Mouse (Mus musculus) gonadal fat pad, adult 2 months (tissue): ENCODE measurements around the gene Ralgps1. TPM values are rescaled to one million over a fixed set of nuclear protein-coding genes. Genes with fewer than 3 reads are reported as not detected.

Experiments
- DNase-seq: peaks from one replicate; pipeline ENCODE4 v3.0.0-alpha.2; 2012; ENCODE audit warnings: low read depth
- polyA plus RNA-seq: library from polyadenylated mRNA; depleted of rRNA; stranded (reverse); fragments of >200 nt; gene quantifications from 2 replicates; pipeline ENCODE4 v1.2.3, GENCODE M21; 2012

The Ralgps1 gene
- polyA plus RNA-seq, 1 experiment, result 10.6 TPM

DNA sequence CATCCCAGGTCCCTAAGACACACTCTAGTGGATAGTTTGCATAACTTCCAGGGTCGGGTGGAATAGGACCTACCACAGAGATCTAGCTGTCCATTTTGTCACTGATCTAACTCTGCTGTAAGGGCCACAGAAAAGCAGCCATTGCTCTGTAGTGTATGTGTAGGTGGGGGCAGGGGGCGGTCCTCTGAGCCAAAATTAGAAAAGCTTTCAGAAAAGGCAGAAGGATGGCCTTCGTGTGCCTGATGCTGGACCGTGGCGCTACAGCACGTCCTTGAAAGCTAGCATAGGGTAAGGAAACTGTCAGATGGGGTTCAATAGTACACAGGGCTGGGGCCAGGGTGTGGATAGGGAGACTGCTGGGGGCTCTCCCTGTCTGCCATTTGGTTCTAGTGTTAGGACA lies 126.4 kb downstream of the Ralgps1 start:
- no peak for DNase-seq

DNA sequence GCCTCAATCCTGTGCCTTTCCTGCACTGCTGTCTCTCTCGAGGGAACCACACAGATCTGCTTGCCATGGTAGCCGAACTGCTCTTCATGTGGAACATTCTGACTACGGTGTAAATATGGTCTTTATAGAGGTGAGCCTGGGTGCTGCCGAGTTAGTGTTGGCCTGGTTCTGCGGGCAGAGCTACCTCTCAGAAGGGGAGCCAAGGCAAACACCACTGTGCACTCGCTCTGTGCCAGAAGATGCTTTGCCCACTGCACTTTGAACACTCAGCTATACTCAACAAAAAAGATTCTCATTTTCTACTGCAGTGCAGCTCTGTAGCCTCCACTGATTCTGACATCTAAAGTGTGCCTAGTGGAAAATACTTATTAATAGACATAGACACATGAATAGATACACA lies 133.7 kb downstream of the Ralgps1 start:
- DNase-seq, result no peak

DNA sequence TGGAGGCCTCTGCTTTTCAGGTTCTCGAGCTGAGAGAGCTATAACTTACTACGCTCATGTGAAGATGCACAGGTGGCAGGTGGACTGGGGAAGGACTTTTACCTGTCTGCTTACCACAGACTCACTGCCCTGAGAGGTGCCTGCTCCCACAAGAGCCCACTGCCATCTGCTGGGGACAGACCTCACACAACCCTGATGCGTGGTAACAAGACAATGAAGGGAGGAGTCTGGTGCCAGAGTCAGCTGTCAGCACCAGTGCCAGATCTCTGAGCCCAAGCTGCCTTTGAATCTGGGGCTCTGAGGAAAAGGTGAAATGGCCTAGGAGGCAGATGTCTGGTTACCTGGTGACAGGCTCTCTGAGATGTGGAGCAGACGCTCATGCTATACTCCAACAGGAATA lies 136.4 kb downstream of the Ralgps1 start:
- DNase-seq, result no peak

DNA sequence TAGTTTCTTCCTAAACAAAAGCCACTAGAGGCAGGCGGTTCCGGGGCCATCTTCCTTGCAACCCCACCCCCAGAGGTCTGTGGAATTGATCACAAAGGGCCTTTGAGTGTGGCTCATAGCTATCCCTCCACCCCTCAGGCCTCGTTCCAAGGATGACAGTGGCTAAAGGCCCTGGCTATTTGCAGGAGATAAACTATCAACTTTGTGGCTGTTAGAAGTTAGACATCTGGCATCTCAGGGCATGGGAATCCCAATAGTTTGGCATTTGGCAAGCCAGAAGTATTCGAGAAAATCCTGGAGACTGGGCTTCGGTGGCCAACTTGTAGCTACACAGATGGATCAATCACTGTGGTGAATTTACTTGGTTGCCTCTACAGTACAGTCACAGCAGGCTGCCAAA lies 137.4 kb downstream of the Ralgps1 start:
- DNase-seq, result no peak

DNA sequence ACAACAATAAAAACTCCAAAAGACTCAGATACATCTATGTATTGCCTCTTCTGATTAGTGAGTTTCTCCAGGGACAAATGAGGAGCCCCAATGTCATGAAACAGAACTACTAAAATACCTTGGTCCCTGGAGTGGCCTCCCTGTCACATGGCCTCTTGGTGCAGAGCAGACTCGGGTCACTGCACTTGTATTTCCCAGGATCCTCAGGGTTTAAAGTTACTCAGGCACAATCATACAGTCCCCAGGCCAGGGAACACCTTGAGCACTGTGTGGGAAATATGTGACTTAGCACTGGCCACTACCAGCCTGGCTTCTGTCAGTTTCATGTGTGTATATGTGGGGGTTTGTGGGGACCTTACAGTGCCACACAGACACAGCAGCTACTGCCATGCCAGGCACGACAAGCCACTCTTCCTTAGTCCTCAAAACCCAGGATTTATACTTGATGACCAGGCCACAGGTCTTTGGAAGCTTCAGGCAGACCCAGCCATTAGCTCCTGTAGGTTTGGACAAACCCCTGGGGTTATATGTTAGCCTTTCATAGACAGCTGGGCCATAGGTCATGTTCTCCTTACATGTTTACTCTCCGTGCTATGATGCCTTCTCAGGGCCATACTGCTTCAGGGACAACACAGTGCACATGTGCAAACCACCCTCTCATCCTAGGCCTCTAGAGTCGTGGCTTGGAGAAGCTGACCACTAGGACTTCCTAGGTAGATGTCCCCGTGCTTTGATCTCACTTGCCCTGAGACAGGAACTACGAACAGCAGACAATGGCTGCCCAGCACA lies 138.3 kb downstream of the Ralgps1 start:
- no peak for DNase-seq

DNA sequence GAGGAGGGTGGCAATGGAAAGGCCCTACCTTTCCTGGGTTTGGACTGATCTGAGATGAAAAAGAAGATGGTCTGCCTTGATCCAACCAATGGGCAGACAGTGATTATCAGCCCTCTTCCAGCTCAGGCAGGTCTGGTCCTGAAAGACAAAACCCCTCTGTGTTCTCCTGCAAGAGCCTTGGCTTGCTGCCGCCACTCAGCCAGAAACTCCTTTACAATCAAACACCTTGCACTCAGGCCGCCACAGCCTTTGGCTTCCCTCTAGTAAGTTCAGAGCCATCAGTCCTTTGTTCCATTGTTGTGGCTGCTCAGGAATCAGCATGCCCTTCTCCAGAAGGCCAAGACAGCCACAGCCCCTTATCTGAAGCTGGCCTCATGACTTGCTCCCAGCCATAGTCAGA lies 139.5 kb downstream of the Ralgps1 start:
- DNase-seq, result no peak

DNA sequence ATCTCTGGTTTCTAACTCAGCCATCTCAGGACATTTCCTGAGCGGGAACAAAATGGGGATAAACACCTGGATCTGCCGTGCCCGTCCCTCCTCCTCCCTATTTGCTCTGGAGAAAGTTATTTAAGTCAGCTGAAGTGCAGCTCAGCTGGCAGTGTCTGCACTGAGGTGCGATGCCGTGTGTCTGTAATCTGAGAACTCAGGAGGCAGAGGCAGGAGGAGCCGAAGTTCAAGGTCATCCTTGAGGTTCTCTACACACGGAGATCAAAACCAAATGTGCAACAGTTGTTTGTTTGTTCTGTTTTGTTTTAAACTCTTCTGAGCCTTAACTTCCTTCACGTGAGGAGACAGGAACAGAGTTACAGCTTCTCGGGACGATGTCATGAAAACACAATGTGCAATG lies 140.6 kb downstream of the Ralgps1 start:
- DNase-seq, result no peak

DNA sequence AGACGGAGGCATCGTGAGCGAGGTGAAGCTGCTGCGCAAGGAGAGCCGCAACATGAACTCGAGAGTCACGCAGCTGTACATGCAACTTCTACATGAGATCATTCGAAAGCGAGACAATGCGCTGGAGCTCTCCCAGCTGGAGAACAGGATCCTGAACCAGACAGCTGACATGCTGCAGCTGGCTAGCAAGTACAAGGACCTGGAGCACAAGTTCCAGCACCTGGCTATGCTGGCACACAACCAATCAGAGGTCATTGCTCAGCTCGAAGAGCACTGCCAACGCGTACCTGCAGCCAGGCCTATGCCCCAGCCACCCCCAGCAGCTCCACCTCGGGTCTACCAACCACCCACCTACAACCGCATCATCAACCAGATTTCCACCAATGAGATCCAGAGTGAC lies 142.7 kb downstream of the Ralgps1 start:
- no peak for DNase-seq

DNA sequence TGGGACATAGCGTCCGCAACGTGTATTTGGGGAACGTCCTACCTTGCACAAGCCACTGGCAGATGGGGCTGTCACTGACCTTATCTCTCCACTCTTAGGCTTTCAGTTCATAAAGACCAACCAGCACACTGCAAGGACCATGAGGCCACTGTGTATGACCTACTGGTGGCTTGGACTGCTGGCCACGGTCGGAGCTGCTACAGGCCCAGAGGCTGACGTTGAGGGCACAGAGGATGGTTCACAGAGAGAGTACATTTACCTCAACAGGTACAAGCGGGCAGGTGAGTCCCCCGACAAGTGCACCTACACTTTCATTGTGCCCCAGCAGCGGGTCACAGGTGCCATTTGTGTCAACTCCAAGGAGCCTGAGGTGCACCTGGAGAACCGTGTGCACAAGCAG lies 143.2 kb downstream of the Ralgps1 start:
- DNase-seq, result no peak

DNA sequence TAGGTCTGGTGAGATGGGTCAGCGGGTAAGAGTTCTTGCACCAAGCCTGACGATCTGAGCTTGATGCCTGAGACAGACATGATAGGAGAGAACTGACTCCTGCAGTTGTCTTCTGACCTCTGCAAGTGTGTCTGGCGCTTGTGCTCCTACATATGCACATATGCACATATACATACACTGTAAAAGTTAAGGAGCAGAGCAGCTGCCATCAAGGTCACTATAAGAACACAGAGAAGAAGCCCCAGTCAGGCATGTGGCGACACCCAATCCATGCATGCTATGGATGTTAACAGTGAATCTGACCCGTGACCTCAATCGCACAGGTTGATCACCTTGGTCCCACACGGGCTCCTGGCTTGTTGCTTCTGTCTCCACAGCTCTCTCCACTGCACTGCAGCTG lies 145.4 kb downstream of the Ralgps1 start:
- no peak for DNase-seq

DNA sequence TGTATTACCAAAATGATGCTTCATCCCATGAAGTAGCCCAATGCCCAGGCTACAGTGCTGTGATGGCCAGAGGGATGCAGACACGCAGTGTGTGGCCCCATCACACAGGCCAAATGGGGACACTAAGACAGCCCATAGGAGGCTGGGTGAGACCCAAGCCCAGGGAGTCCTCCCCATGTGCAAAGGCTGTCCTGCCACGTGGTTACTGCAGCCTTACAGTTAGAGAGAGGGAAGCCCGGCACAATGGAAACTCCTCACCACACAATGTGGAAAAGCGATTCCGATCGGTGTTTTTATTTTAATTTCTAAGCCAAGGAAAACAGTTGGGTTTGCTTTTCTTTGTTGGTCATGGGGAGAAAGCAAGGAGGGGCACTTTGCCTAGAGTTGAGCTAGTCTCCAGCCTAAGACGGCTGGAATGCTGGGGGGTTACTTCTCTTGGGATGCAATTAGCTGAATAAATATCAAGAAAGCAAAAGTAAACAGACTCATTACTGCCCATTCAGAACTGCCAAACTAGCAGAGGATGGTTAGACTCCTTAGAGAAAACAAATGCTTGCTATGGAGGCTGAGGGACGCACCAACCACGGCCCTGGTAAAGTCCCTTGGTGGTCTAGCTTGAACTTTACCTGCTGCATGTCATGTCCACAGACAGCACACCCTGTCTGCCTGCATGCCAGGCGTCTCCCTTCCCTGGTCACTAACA lies 147.5 kb downstream of the Ralgps1 start:
- DNase-seq, result no peak

DNA sequence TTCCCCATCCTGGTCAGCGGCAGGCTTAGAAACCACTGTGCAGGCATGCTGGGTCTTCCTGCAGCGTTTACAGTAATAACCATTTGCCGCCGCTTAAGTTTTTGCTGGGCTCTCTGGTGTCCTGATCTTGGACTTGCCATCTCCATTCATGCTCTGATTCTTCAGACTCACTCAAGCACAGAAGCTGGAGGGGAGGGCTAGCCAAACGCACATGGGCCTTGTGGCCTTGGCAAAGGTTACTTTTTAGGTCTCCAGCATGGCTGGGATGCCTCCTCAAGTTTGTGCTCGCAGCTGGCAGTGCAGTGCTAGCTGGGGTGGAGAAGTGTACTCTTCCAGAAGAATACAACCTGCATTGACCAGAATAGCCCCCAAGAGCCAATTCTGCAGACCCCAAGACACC lies 148.8 kb downstream of the Ralgps1 start:
- DNase-seq, result no peak

DNA sequence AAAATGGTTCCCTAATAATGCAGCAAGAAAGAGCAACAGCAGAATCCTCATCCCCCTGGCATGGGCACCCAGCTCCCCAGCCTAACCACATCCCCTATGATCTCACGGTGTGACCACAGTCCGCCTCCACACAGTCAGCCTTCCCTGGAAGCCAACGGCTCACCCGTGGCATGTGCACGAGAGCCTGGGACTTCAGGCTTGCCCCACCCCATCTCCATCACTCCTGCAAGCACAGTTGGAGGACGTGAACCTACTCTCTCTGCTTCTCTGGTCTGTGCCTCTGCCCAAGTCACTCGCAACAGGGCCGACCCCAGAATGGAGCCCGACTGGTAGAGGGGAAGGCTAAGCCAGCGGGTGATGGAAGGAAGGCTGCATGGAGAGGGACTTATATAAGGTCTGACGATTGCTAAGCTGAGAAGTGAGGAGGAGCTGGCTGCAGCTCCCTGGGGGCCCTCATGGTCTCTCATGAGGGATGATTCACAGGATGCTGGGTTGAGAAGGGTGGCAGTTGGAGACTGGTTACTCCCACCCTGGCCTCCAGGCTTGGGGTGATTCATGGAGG lies 149.9 kb downstream of the Ralgps1 start:
- no peak for DNase-seq

DNA sequence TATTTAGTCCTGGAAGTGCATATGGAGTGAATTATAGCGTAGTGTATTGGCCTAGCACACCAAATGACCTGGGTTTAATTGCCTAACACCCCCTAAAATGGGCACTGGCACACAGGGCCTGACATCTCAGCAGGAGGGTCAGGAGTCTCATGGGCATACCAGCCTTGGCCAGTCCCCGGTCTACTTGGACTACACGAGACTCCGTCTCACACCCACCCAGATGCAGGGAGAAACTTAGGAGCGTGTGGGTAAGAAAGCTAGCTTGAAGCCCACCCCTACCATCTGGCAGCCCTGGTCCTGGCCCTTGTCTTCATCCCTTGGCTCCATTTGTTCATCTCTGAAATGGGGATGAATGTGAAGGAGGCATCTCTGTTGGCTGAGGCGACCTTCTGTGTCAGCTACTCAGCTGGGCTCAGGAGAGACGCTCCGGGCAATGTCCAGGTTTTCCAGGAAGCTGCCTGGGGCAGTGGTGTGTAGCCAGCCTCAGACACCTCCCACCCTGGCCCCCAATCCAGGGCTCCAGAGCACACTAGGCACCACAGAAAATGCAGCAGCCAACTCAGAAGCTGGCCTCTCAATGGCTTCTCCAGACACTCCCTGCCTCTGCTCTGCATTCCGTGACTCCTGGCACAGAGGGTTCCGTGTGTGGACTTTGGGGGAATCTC lies 150.5 kb downstream of the Ralgps1 start:
- DNase-seq, result no peak

DNA sequence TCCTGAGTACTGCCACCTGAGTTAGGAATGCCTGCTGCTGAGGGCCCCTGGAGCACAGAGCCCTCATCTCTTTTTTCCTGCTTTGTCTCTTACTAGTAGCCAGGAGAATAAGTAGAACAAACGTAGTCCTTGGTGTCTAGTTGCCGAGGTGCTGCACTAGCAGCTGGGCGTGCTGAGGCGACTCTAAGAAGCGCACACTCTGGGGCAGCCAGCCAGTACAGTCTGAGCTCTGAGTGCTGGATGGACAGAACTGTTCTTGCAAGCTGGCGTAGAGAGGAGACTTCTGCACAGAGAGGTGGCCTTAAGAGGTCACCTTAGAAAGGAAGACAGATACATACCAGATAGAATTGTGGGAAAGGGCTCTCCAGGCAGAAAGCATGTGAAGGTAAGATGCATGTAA lies 151.0 kb downstream of the Ralgps1 start:
- DNase-seq, result no peak

DNA sequence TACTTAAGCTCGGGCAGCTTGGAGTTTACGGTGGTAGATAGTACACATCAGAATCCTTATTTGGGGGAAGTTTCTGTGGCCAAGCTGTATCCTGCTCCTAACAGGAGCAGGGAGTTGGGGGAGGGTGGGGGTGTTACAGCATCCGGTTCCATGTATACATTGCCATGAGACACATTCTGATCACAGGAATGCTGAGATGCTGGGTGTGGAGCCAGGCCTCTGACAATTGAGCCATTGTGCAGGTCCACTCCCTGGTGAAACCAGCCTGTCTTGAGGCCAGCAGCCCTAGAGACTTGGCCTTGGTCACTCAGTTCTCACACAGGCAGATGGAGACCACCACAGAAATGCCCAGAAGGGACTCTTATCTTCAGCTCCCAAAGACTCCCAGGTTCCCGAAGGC lies 151.6 kb downstream of the Ralgps1 start:
- DNase-seq, result no peak

DNA sequence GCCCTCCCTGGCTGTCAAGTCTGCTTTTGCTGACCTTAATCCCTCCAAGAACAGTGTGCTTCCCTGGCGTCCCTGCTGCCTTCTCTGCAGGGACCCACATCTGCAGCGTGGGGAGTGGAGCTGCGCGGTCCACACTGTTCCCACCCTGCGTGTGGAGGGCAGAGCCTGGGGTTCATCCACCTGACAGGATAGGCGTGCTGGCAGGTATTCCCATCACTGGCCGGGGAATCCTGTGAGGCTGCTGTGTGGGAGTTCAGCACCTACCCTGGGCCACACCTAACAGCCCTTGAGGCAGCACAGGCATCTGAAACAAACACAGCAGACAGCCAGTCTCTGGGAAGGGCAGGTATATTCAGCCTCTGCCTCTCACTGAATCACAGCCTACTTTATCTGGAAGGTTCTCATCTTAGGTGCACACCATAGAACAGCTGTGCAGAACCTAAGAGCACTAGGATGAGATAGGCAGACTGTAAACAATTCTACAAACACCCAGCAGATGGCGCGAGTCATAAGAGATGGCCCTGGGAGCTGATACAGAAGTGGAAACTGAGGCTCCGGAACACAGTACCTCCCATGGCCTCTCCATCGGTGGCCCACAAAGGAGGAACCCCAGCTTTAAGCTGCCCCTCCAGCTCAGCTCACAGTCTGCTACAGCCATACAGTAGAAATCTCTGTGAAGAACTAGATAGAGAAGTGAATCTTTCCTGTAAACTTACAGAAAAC lies 152.2 kb downstream of the Ralgps1 start:
- no peak for DNase-seq

DNA sequence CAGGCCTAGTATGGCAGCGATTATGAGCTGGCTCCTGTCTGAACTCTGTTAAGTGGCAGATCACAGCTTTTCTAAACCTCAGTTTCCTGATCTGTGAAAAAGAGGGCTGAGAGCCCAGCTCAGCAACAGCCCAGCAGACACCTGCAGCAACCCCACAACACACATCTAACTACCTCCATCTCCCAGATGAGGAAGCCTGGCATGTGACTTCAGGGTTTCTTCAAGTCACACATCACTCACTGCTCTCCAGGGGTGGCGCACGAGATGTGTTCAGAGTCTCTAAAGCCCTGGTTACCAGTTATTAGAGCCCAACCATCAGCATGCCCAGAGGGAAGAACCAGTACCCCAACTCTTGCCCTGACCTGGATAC lies 153.9 kb downstream of the Ralgps1 start:
- no peak for DNase-seq

DNA sequence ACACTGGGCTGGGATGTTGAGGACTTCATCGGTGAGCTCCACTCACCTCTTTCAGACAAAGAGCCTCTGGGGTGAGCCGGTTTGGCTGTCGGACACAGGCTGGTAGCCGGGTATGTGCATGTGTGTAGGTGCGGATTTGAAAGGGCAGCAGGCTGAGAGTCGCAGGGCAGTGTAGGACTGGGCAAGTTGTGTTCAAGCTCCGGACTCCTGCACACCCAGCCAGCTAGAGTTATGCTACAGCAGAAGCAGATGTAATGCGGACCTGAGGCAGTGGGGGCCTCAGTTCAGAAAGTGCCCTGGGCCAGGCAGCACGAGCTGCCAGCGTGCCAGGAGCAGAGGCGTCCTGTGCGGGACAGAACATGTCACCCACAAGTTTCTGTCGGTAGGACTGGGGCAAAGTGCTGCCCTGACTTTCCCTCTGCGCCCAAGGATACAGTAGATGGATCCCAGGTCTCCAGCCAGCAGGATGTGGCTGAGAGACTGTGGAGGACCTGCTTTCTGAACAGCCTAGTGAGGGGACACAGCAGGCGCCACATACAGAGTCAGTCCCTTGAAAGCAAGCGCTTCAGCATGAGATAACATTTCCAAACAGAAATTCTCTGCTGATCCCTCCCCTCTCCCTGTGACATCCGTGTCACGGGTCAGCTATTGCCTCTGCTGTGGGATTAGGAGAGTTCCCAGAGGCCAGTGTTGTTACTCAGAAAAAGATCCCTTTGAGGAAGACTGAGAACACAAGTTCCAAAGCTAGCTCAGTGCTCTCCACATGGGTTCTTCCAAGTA lies 154.5 kb downstream of the Ralgps1 start:
- no peak for DNase-seq

DNA sequence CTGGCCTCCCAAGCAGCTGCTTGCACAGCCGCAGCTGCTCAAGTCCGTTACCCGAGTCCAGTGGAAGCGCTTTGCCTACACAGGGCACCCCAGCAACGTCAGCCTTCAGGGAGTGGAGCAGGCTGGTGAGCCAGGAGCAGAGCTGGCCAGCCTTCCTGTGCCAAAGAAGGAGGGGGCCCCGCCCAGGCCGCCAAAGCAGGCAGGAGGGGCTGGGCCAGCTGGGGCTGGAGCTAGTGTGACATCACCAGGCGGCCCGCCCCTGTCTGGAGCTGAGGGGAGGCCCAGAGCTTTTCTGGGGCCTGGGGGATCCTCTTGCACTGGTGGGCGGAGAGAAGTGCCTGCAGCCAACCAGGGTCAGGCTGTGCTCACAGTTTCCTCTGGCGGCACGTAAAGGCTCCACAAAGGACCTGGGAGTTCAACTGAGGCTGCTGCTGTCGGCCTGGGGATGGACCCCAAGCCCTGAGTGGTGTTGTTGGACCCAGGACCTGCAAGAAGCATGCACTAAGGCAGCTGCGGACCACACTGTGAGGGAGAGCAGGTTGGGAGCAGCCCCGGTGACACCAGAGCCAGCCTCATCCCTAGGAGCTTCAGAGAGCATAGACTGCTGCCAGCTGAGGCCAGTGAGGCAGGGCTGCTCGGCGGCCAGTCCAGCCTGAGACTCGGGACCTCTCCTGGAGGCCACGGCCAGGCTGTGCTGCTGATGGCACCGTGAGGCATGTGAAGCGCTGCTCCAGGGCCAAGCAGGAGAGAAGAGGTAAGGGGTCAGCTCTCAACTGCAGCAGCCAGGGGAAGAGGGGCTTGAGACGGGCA lies 155.4 kb downstream of the Ralgps1 start, which contains the start of gene Angptl2:
Gene Angptl2 (plus strand): TSS at position 370 of the 810 bp plus-strand sequence.
- DNase-seq, result no peak
